In the genomic region with DNA sequence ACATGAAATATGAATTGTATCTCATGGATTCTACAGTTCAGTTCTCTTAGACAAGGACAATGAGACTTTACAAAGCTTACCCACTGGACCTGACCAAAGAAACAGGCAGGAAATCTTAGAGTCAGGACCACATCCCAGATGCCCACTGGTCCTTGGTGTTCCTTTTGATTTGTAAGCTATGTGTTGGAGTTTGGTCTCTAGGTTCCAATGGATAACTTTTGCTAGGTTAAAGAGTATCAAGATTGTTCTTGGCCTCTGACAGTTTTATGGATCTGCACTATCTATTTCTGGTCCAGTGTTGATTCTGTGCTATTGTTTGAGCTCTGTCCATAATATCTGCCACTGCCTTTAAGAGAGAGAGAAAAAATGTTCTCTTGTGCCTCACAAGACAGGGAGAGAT, we compare ENCODE assay signal across 14 mouse cellular contexts.
"Had no signal": no experiment of that assay in that cellular context is flagged by ENCODE, and none has a peak within 500 bp of the region (broad histone marks: within the 10 kb centered on the region; RNA-seq: fewer than 3 reads in every experiment).

No protein-coding gene starts in this region.

- H3K27ac ChIP-seq: heart, embryonic 10.5 days; hindbrain, embryonic 10.5 days; hindbrain, embryonic 12.5 days; hindbrain, embryonic 14.5 days; intestine, embryonic 15.5 days; kidney, postnatal 0 days; layer of hippocampus, adult 2 months; left cerebral cortex, adult 2 months; limb, embryonic 10.5 days; limb, embryonic 12.5 days; liver, embryonic 13.5 days; liver, embryonic 15.5 days had no signal

- H3K9me3 ChIP-seq: heart, embryonic 10.5 days; heart, embryonic 12.5 days; hindbrain, embryonic 10.5 days; hindbrain, embryonic 12.5 days; intestine, embryonic 15.5 days; limb, embryonic 10.5 days; limb, embryonic 12.5 days; liver, embryonic 13.5 days; liver, embryonic 15.5 days had no signal

- H3K9ac ChIP-seq: forebrain, postnatal 0 days; heart, embryonic 12.5 days; hindbrain, embryonic 12.5 days; hindbrain, embryonic 14.5 days; intestine, embryonic 15.5 days; limb, embryonic 12.5 days; liver, embryonic 13.5 days; liver, embryonic 15.5 days had no signal

- H3K36me3 ChIP-seq: heart, embryonic 10.5 days; heart, embryonic 12.5 days; hindbrain, embryonic 10.5 days; hindbrain, embryonic 12.5 days; intestine, embryonic 15.5 days; limb, embryonic 10.5 days; limb, embryonic 12.5 days; liver, embryonic 13.5 days; liver, embryonic 15.5 days had no signal

- H3K27me3 ChIP-seq: heart, embryonic 12.5 days had no signal

- H3K4me2 ChIP-seq: heart, embryonic 12.5 days; hindbrain, embryonic 12.5 days; hindbrain, embryonic 14.5 days; intestine, embryonic 15.5 days; limb, embryonic 12.5 days; liver, embryonic 13.5 days; liver, embryonic 15.5 days had no signal

- H3K4me3 ChIP-seq: heart, embryonic 10.5 days; heart, embryonic 12.5 days; hindbrain, embryonic 10.5 days; hindbrain, embryonic 12.5 days; intestine, embryonic 15.5 days; layer of hippocampus, adult 2 months; left cerebral cortex, adult 2 months; limb, embryonic 10.5 days; limb, embryonic 12.5 days; liver, embryonic 13.5 days; liver, embryonic 15.5 days had no signal

- ATAC-seq: intestine, embryonic 15.5 days had no signal
